Mouse (Mus musculus): ENCODE data around the gene Zkscan14.

- TF ChIP-seq POLR2A (IDR thresholded peaks at IDR 0.05; ENCODE audit: borderline replicate concordance, low read depth, low read length) (no peak), CTCF (IDR thresholded peaks at IDR 0.05; ENCODE audit: low read depth, low read length) (no peak)
These were observed 34.4 kb downstream of the Zkscan14 start for GRCm38 (mm10) chr5:145167306-145167661.

All from bone marrow macrophage, adult 2 months (primary cell).